Mouse (Mus musculus) neural tube, embryonic 14.5 days (tissue): ENCODE results near the gene Csrnp3. TPM values are rescaled to one million over a fixed set of nuclear protein-coding genes. Genes with fewer than 3 reads are reported as not detected.

Source experiments
- ATAC-seq: fragments of 200-750 bp; cut with Nextera tagmentation; 2 replicates; pipeline ENCODE4 v1.8.0; 2017; ENCODE audit warnings: low read depth, mild to moderate bottlenecking, moderate TSS enrichment, moderate library complexity
- H3K27ac ChIP-seq: fragments of 300-500 bp; sonication (generic); 2 replicates; pipeline ENCODE4 v1.5.1; 2014; ENCODE audit warnings: low read depth, mild to moderate bottlenecking, control low read depth, low read length, moderate library complexity, mixed read lengths
- H3K27me3 ChIP-seq: fragments of 300-500 bp; sonication (generic); 2 replicates; pipeline ENCODE4 v1.6.1; 2014; ENCODE audit warnings: low read length; ENCODE audit not compliant: control insufficient read depth, insufficient read depth
- H3K36me3 ChIP-seq: fragments of 300-500 bp; sonication (generic); 2 replicates; pipeline ENCODE4 v1.6.1; 2014; ENCODE audit warnings: low read length, mixed read lengths; ENCODE audit not compliant: control insufficient read depth, insufficient read depth
- H3K4me1 ChIP-seq: fragments of 300-500 bp; sonication (generic); 2 replicates; pipeline ENCODE4 v1.6.1; 2014; ENCODE audit warnings: low read length; ENCODE audit not compliant: control insufficient read depth, insufficient read depth
- H3K4me2 ChIP-seq: fragments of 300-500 bp; sonication (generic); 2 replicates; pipeline ENCODE4 v1.6.1; 2014; ENCODE audit warnings: mild to moderate bottlenecking, low read depth, low read length, control low read depth
- H3K4me3 ChIP-seq: fragments of 300-500 bp; sonication (generic); 2 replicates; pipeline ENCODE4 v1.5.1; 2014; ENCODE audit warnings: low read depth, low read length, control low read depth, mixed read lengths
- H3K9ac ChIP-seq: fragments of 300-500 bp; sonication (generic); replicated peaks from 2 replicates; pipeline ENCODE4 v1.6.1; 2014; ENCODE audit warnings: low read depth, mild to moderate bottlenecking, control low read depth, low read length, mixed read lengths
- H3K9me3 ChIP-seq: fragments of 300-500 bp; sonication (generic); 2 replicates; pipeline ENCODE4 v1.6.1; 2016; ENCODE audit warnings: low read length; ENCODE audit not compliant: control insufficient read depth
- WGBS: fragments of 180-500 bp; shearing (Covaris S2); extraction: QIAGEN DNeasy Blood & Tissue Kit; methylation state at CpG from one replicate; pipeline ENCODE4 v1.1.7; 2014; 5-methylcytosine and 5-hydroxymethylcytosine counted together
- polyA plus RNA-seq: library from polyadenylated mRNA; unstranded; fragments of >200 nt; fragmentation: Nextera tagmentation; extraction: Ambion mirVana; gene quantifications from 2 replicates; pipeline ENCODE4 v1.2.1, GENCODE M21; 2014

The Csrnp3 gene
- polyA plus RNA-seq, 1 experiment from 2014 or later = 96.7 TPM

GRCm38 (mm10) chr2:65998747-65999146, 153.2 kb downstream of the Csrnp3 start:
- Histone ChIP-seq H3K27ac (no peak overlapping the region), H3K4me2 (no peak overlapping the region), H3K9me3 (no peaks in the 10 kb centered on the region), H3K27me3 (no peaks in the 10 kb centered on the region), H3K4me3 (no peak overlapping the region), H3K9ac (no peak overlapping the region), H3K4me1 (peaks cover 15% of the 10 kb centered on the region), H3K36me3 (no peaks in the 10 kb centered on the region)
- no peak for ATAC-seq
- WGBS = 96% methylated on average over 2 of the region's 2 CpGs

- no peaks in the 10 kb centered on the region for H3K36me3 ChIP-seq
- no peaks in the 10 kb centered on the region for H3K27me3 ChIP-seq
- no peak overlapping the region for H3K9ac ChIP-seq
- ATAC-seq = peak; percentile 59; the same call in 1 of the 2 replicates
- no peaks in the 10 kb centered on the region; the same call in 1 of the 2 replicates for H3K4me1 ChIP-seq
- no peaks in the 10 kb centered on the region for H3K9me3 ChIP-seq
- 50% methylated on average over 19 of the region's 19 CpGs for WGBS
- peak overlapping the region; percentile 55; the same call in 1 of the 2 replicates for H3K27ac ChIP-seq
- no peak overlapping the region for H3K4me2 ChIP-seq
- no peak overlapping the region for H3K4me3 ChIP-seq
Measured at GRCm38 (mm10) chr2:66008995-66009654, 163.6 kb downstream of the Csrnp3 start.

- no peak overlapping the region for H3K4me3 ChIP-seq
- no peak overlapping the region for H3K9ac ChIP-seq
- no peaks in the 10 kb centered on the region for H3K9me3 ChIP-seq
- H3K27ac ChIP-seq = no peak overlapping the region
- H3K4me1 ChIP-seq = no peaks in the 10 kb centered on the region; the same call in 1 of the 2 replicates
- H3K4me2 ChIP-seq = no peak overlapping the region
- ATAC-seq = no peak; the same call in 1 of the 2 replicates
- no peaks in the 10 kb centered on the region for H3K27me3 ChIP-seq
- WGBS = 84% methylated on average over 2 of the region's 2 CpGs
- no peaks in the 10 kb centered on the region for H3K36me3 ChIP-seq
Measured at GRCm38 (mm10) chr2:66009677-66010076, 164.1 kb downstream of the Csrnp3 start.

- 69% methylated on average over 9 of the region's 9 CpGs for WGBS
- no peak overlapping the region for H3K4me3 ChIP-seq
- peaks cover 7% of the 10 kb centered on the region; the same call in 1 of the 2 replicates for H3K36me3 ChIP-seq
- no peak overlapping the region for H3K9ac ChIP-seq
- H3K4me2 ChIP-seq = no peak overlapping the region
- H3K4me1 ChIP-seq = no peaks in the 10 kb centered on the region
- ATAC-seq = no peak
- H3K9me3 ChIP-seq = no peaks in the 10 kb centered on the region
- no peak overlapping the region for H3K27ac ChIP-seq
- H3K27me3 ChIP-seq = no peaks in the 10 kb centered on the region
Measured at GRCm38 (mm10) chr2:66018711-66019110, 173.1 kb downstream of the Csrnp3 start.

DNA sequence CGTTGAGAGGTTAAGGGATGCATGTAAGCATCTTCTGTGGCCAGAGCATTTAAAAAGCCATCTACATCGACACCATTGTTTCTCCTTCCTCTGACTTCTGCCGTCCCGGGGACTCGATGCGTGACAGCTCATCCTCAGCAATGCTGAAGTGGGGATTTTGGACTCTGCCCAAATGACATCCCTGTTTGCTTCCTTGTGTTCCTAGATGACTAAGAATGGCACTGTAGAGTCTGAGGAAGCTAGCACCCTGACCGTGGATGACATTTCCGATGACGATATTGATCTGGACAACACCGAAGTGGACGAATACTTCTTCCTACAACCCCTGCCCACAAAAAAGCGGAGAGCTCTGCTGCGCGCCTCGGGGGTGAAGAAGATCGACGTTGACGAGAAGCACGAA, 173.7 kb downstream of the Csrnp3 start:
- ATAC-seq = no peak
- no peaks in the 10 kb centered on the region for H3K4me1 ChIP-seq
- WGBS = 92% methylated on average over 19 of the region's 19 CpGs
- no peak overlapping the region for H3K4me2 ChIP-seq
- H3K36me3 ChIP-seq = peaks cover 7% of the 10 kb centered on the region; the same call in 1 of the 2 replicates
- H3K4me3 ChIP-seq = no peak overlapping the region
- no peaks in the 10 kb centered on the region for H3K27me3 ChIP-seq
- H3K9ac ChIP-seq = no peak overlapping the region
- no peaks in the 10 kb centered on the region for H3K9me3 ChIP-seq
- H3K27ac ChIP-seq = no peak overlapping the region

GRCm38 (mm10) chr2:66023419-66023818, 177.9 kb downstream of the Csrnp3 start:
- Histone ChIP-seq H3K27ac (no peak overlapping the region), H3K27me3 (no peaks in the 10 kb centered on the region), H3K4me3 (no peak overlapping the region), H3K36me3 (peaks cover 7% of the 10 kb centered on the region; the same call in 1 of the 2 replicates), H3K9ac (no peak overlapping the region), H3K4me1 (no peaks in the 10 kb centered on the region), H3K9me3 (no peaks in the 10 kb centered on the region), H3K4me2 (no peak overlapping the region)
- ATAC-seq = no peak
- 89% methylated on average over 9 of the region's 9 CpGs for WGBS

GRCm38 (mm10) chr2:66024837-66025236, 179.3 kb downstream of the Csrnp3 start:
- ATAC-seq = no peak
- H3K27me3 ChIP-seq = no peaks in the 10 kb centered on the region
- H3K4me3 ChIP-seq = no peak overlapping the region
- no peak overlapping the region for H3K4me2 ChIP-seq
- no peak overlapping the region for H3K27ac ChIP-seq
- peaks cover 3% of the 10 kb centered on the region; the same call in 1 of the 2 replicates for H3K36me3 ChIP-seq
- no peaks in the 10 kb centered on the region for H3K4me1 ChIP-seq
- H3K9ac ChIP-seq = no peak overlapping the region
- 80% methylated on average over 6 of the region's 6 CpGs for WGBS
- H3K9me3 ChIP-seq = no peaks in the 10 kb centered on the region

DNA sequence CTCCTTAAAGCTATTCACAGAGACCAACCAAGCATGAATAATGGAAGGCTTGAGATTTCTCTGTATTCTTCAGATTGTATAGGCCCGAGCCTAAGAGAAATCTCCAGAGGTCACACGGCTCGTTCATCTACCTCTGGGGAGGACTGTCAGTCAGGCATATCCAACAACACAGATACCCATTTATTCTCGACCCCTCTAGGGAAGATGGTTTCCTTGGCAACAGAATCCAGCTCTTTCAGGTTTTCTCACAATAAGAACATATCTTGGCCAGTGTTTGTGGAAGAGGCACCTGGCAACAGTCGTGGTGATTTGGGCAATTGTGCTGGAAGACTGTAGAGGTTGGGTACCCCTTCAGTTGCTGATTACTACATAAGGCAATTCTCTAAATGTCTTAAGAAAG, 183.2 kb downstream of the Csrnp3 start:
- no peaks in the 10 kb centered on the region for H3K4me1 ChIP-seq
- no peak overlapping the region for H3K27ac ChIP-seq
- 11% methylated on average over 5 of the region's 5 CpGs for WGBS
- no peaks in the 10 kb centered on the region for H3K9me3 ChIP-seq
- H3K27me3 ChIP-seq = no peaks in the 10 kb centered on the region
- no peak overlapping the region for H3K9ac ChIP-seq
- no peaks in the 10 kb centered on the region for H3K36me3 ChIP-seq
- H3K4me2 ChIP-seq = no peak overlapping the region
- no peak overlapping the region for H3K4me3 ChIP-seq
- peak; percentile 79 for ATAC-seq

DNA sequence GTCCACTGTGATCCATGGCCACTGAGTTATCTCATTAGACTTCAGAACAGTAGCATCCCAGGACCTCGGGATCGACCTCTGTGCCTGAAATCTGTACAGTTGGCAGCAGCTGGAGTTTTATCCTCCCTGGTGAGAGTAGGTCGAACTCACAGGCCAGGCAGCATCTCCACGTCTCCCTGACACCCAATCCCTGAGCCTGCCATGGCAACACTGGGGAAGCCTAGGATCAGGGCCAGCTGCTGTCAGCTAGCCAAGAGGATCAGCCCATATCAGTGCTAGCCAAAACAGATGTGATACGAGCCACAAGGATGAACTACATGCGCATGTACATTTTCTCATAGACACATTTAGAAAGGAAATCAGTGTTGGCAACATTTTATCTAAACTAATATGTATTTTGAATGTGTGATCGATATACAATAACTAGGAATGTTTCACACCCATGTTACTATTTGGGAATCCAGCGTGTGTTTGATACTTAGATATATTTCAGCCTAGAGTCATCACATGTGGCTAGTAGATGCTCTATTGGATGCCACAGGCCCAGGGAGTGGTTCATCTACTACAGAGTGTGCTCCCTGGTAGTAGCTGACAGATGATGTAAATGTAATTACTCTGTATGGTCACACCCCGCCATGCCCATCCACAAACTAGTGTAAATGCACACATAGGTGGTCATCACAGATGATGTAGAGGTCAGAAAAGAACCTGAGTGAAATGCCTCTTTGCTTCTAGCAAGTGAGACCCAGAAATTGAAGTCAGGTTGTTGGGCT, 189.5 kb downstream of the Csrnp3 start:
- Histone ChIP-seq H3K9ac (no peak overlapping the region), H3K4me2 (no peak overlapping the region), H3K36me3 (no peaks in the 10 kb centered on the region), H3K4me1 (no peaks in the 10 kb centered on the region), H3K4me3 (no peak overlapping the region), H3K27me3 (no peaks in the 10 kb centered on the region), H3K9me3 (no peaks in the 10 kb centered on the region), H3K27ac (0 out of 2 replicates have a peak overlapping the region, but pooled peaks have one; percentile 7)
- WGBS = 70% methylated on average over 9 of the region's 9 CpGs
- ATAC-seq = peak; percentile 83
